Mouse (Mus musculus): ENCODE measurements around the gene Arpin. TPM values are rescaled to one million over a fixed set of nuclear protein-coding genes. Genes with fewer than 3 reads are reported as not detected.

Gene Arpin
- polyA plus RNA-seq, 1 experiment = 2.4 TPM

GRCm38 (mm10) chr7:79905193-79905592 is 30.0 kb downstream of the Arpin start:
- WGBS = 69% methylated on average over 4 of the region's 4 CpGs
- TF ChIP-seq CTCF (IDR thresholded peaks at IDR 0.05; ENCODE audit: control insufficient read depth, insufficient read depth, low read length) (no peak), POLR2A (IDR thresholded peaks at IDR 0.05; ENCODE audit: borderline replicate concordance, control insufficient read depth, low read depth, low read length) (no peak)
- no peak overlapping the region for H3K27ac ChIP-seq (ENCODE audit: control insufficient read depth, insufficient read depth, low read depth, low read length, poor library complexity)
- H3K4me1 ChIP-seq (ENCODE audit: control insufficient read depth, insufficient read depth, low read length) = no peaks in the 10 kb centered on the region
- H3K4me3 ChIP-seq (replicated peaks; ENCODE audit: control insufficient read depth, low read depth, low read length) = no peak overlapping the region

- H3K4me3 ChIP-seq (replicated peaks; ENCODE audit: control insufficient read depth, low read depth, low read length) = no peak overlapping the region
- H3K4me1 ChIP-seq (ENCODE audit: control insufficient read depth, insufficient read depth, low read length) = no peaks in the 10 kb centered on the region
- TF ChIP-seq CTCF (IDR thresholded peaks at IDR 0.05; ENCODE audit: control insufficient read depth, insufficient read depth, low read length) (no peak), POLR2A (IDR thresholded peaks at IDR 0.05; ENCODE audit: borderline replicate concordance, control insufficient read depth, low read depth, low read length) (no peak)
- no peak overlapping the region for H3K27ac ChIP-seq (ENCODE audit: control insufficient read depth, insufficient read depth, low read depth, low read length, poor library complexity)
- WGBS = 61% methylated on average over 8 of the region's 8 CpGs
Measured at GRCm38 (mm10) chr7:79903160-79903792, 31.9 kb downstream of the Arpin start.

- no peak for TF ChIP-seq CTCF (IDR thresholded peaks at IDR 0.05; ENCODE audit: control insufficient read depth, insufficient read depth, low read length)
- no peak for TF ChIP-seq POLR2A (IDR thresholded peaks at IDR 0.05; ENCODE audit: borderline replicate concordance, control insufficient read depth, low read depth, low read length)
Measured at GRCm38 (mm10) chr7:79900753-79901152, 34.4 kb downstream of the Arpin start.

GRCm38 (mm10) chr7:79895225-79895624 is 39.9 kb downstream of the Arpin start:
- TF ChIP-seq POLR2A (IDR thresholded peaks at IDR 0.05; ENCODE audit: borderline replicate concordance, control insufficient read depth, low read depth, low read length) (no peak), CTCF (IDR thresholded peaks at IDR 0.05; ENCODE audit: control insufficient read depth, insufficient read depth, low read length) (no peak)

More at GRCm38 (mm10) chr7:79900753-79901152, 34.4 kb downstream of the Arpin start:
- 69% methylated on average over 6 of the region's 6 CpGs for WGBS
- H3K4me3 ChIP-seq (replicated peaks; ENCODE audit: control insufficient read depth, low read depth, low read length) = no peak overlapping the region
- H3K27ac ChIP-seq (ENCODE audit: control insufficient read depth, insufficient read depth, low read depth, low read length, poor library complexity) = no peak overlapping the region
- H3K4me1 ChIP-seq (ENCODE audit: control insufficient read depth, insufficient read depth, low read length) = no peaks in the 10 kb centered on the region

GRCm38 (mm10) chr7:79894790-79895189 is 40.4 kb downstream of the Arpin start:
- H3K27ac ChIP-seq (ENCODE audit: control insufficient read depth, insufficient read depth, low read depth, low read length, poor library complexity) = no peak overlapping the region
- no peaks in the 10 kb centered on the region for H3K4me1 ChIP-seq (ENCODE audit: control insufficient read depth, insufficient read depth, low read length)
- WGBS = 92% methylated on average over 1 of the region's 1 CpGs
- TF ChIP-seq CTCF (IDR thresholded peaks at IDR 0.05; ENCODE audit: control insufficient read depth, insufficient read depth, low read length) (no peak), POLR2A (IDR thresholded peaks at IDR 0.05; ENCODE audit: borderline replicate concordance, control insufficient read depth, low read depth, low read length) (no peak)
- no peak overlapping the region for H3K4me3 ChIP-seq (replicated peaks; ENCODE audit: control insufficient read depth, low read depth, low read length)

More at GRCm38 (mm10) chr7:79895225-79895624, 39.9 kb downstream of the Arpin start:
- WGBS = 85% methylated on average over 3 of the region's 3 CpGs
- H3K27ac ChIP-seq (ENCODE audit: control insufficient read depth, insufficient read depth, low read depth, low read length, poor library complexity) = no peak overlapping the region
- no peaks in the 10 kb centered on the region for H3K4me1 ChIP-seq (ENCODE audit: control insufficient read depth, insufficient read depth, low read length)
- H3K4me3 ChIP-seq (replicated peaks; ENCODE audit: control insufficient read depth, low read depth, low read length) = no peak overlapping the region

- no peak overlapping the region for H3K4me3 ChIP-seq (replicated peaks; ENCODE audit: control insufficient read depth, low read depth, low read length)
- TF ChIP-seq CTCF (IDR thresholded peaks at IDR 0.05; ENCODE audit: control insufficient read depth, insufficient read depth, low read length) = no peak
- 81% methylated on average over 6 of the region's 6 CpGs for WGBS
- H3K27ac ChIP-seq (ENCODE audit: control insufficient read depth, insufficient read depth, low read depth, low read length, poor library complexity) = no peak overlapping the region
- no peaks in the 10 kb centered on the region for H3K4me1 ChIP-seq (ENCODE audit: control insufficient read depth, insufficient read depth, low read length)
Measured at GRCm38 (mm10) chr7:79892576-79893428, 42.4 kb downstream of the Arpin start.

- H3K4me1 ChIP-seq (ENCODE audit: control insufficient read depth, insufficient read depth, low read length) = no peaks in the 10 kb centered on the region
- no peak overlapping the region for H3K4me3 ChIP-seq (replicated peaks; ENCODE audit: control insufficient read depth, low read depth, low read length)
- TF ChIP-seq CTCF (IDR thresholded peaks at IDR 0.05; ENCODE audit: control insufficient read depth, insufficient read depth, low read length) = no peak
- TF ChIP-seq POLR2A (IDR thresholded peaks at IDR 0.05; ENCODE audit: borderline replicate concordance, control insufficient read depth, low read depth, low read length) = no peak
- H3K27ac ChIP-seq (ENCODE audit: control insufficient read depth, insufficient read depth, low read depth, low read length, poor library complexity) = no peak overlapping the region
- 87% methylated on average over 15 of the region's 15 CpGs for WGBS
Measured at GRCm38 (mm10) chr7:79890436-79891221, 44.5 kb downstream of the Arpin start.

- TF ChIP-seq CTCF (IDR thresholded peaks at IDR 0.05; ENCODE audit: control insufficient read depth, insufficient read depth, low read length) (no peak), POLR2A (IDR thresholded peaks at IDR 0.05; ENCODE audit: borderline replicate concordance, control insufficient read depth, low read depth, low read length) (no peak)
- 93% methylated on average over 9 of the region's 9 CpGs for WGBS
- H3K27ac ChIP-seq (ENCODE audit: control insufficient read depth, insufficient read depth, low read depth, low read length, poor library complexity) = no peak overlapping the region
Measured at GRCm38 (mm10) chr7:79888603-79889002, 46.6 kb downstream of the Arpin start.

More at GRCm38 (mm10) chr7:79888603-79889002, 46.6 kb downstream of the Arpin start:
- no peaks in the 10 kb centered on the region for H3K4me1 ChIP-seq (ENCODE audit: control insufficient read depth, insufficient read depth, low read length)
- H3K4me3 ChIP-seq (replicated peaks; ENCODE audit: control insufficient read depth, low read depth, low read length) = no peak overlapping the region
